Mouse (Mus musculus) stomach, postnatal 0 days (tissue): ENCODE data around the gene P4hb.

Source experiments
- CTCF ChIP-seq: IDR thresholded peaks from 2 replicates; pipeline ENCODE4 v1.5.1; 2016; ENCODE audit warnings: antibody characterized with exemption, low read depth, mild to moderate bottlenecking, moderate library complexity
- EP300 ChIP-seq: optimal IDR thresholded peaks from 2 replicates; pipeline ENCODE3; 2016; ENCODE audit warnings: antibody characterized with exemption

DNA sequence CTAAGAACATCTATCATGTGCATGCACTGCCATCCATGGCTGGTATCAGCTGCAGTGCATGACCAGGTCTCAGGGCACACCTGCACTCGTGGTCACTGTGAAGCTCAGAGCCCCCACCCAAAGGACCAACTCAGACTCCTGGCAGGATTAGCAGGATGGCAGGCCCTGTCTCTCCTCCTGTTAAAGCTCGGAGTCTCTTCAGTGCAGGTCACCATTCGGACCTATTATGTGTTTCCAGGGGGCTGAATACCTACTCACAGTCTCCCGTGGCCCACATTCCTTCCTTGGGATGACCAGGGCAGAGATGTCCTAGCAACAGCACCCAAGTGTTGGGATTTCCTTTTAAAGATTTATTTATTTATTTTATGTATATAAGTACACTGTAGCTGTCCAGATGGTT, 55.9 kb downstream of the P4hb start:
- no peak for TF ChIP-seq EP300
- TF ChIP-seq CTCF = no peak
